Mouse (Mus musculus): Measurements from ENCODE around the gene Phf21a.
A peak's percentile ranks its signal among the peaks of the same experiment; 100 is the strongest.

The Phf21a gene

GRCm38 (mm10) chr2:92092817-92093216, at the start of gene Phf21a:
Phf21a (plus strand) TSS chr2:92093117.
- no peak for DNase-seq (ENCODE audit: low read depth, low spot score)

GRCm38 (mm10) chr2:92043285-92043684, 49.6 kb upstream of the Phf21a start:
- no peak for DNase-seq (ENCODE audit: low read depth, low spot score)

- DNase-seq (ENCODE audit: low read depth, low spot score): no peak
These were observed 45.3 kb upstream of the Phf21a start for GRCm38 (mm10) chr2:92047601-92048000.

GRCm38 (mm10) chr2:92048034-92048690, 44.8 kb upstream of the Phf21a start:
- no peak for DNase-seq (ENCODE audit: low read depth, low spot score)

GRCm38 (mm10) chr2:92052188-92052587, 40.7 kb upstream of the Phf21a start:
- no peak for DNase-seq (ENCODE audit: low read depth, low spot score)

- no peak for DNase-seq (ENCODE audit: low read depth, low spot score)
These were observed 40.2 kb upstream of the Phf21a start for GRCm38 (mm10) chr2:92052754-92053153.

- peak; percentile 93 for DNase-seq (ENCODE audit: low read depth, low spot score)
These were observed 37.7 kb upstream of the Phf21a start for GRCm38 (mm10) chr2:92055101-92055813.

- peak; percentile 80 for DNase-seq (ENCODE audit: low read depth, low spot score)
These were observed 37.1 kb upstream of the Phf21a start for GRCm38 (mm10) chr2:92055831-92056236.

GRCm38 (mm10) chr2:92056760-92057159, 36.2 kb upstream of the Phf21a start:
- DNase-seq (ENCODE audit: low read depth, low spot score): no peak

GRCm38 (mm10) chr2:92058469-92058868, 34.4 kb upstream of the Phf21a start:
- DNase-seq (ENCODE audit: low read depth, low spot score): peak; percentile 88

- DNase-seq (ENCODE audit: low read depth, low spot score): no peak
These were observed 34.0 kb upstream of the Phf21a start for GRCm38 (mm10) chr2:92058936-92059335.

GRCm38 (mm10) chr2:92059481-92060220, 33.3 kb upstream of the Phf21a start:
- peak; percentile 73 for DNase-seq (ENCODE audit: low read depth, low spot score)

- DNase-seq (ENCODE audit: low read depth, low spot score): no peak
These were observed 32.6 kb upstream of the Phf21a start for GRCm38 (mm10) chr2:92060291-92060690.

GRCm38 (mm10) chr2:92061337-92061736, 31.6 kb upstream of the Phf21a start:
- DNase-seq (ENCODE audit: low read depth, low spot score): no peak

GRCm38 (mm10) chr2:92063106-92063505, 29.8 kb upstream of the Phf21a start:
- no peak for DNase-seq (ENCODE audit: low read depth, low spot score)

- no peak for DNase-seq (ENCODE audit: low read depth, low spot score)
These were observed 27.5 kb upstream of the Phf21a start for GRCm38 (mm10) chr2:92065269-92065888.

GRCm38 (mm10) chr2:92065938-92066337, 27.0 kb upstream of the Phf21a start:
- DNase-seq (ENCODE audit: low read depth, low spot score): no peak

GRCm38 (mm10) chr2:92066899-92067298, 26.0 kb upstream of the Phf21a start:
- no peak for DNase-seq (ENCODE audit: low read depth, low spot score)

GRCm38 (mm10) chr2:92067600-92067999, 25.3 kb upstream of the Phf21a start:
- no peak for DNase-seq (ENCODE audit: low read depth, low spot score)

- no peak for DNase-seq (ENCODE audit: low read depth, low spot score)
These were observed 23.3 kb upstream of the Phf21a start for GRCm38 (mm10) chr2:92069630-92070029.

- DNase-seq (ENCODE audit: low read depth, low spot score): no peak
These were observed 21.8 kb upstream of the Phf21a start for GRCm38 (mm10) chr2:92071143-92071542.

GRCm38 (mm10) chr2:92076086-92076692, 16.7 kb upstream of the Phf21a start:
- no peak for DNase-seq (ENCODE audit: low read depth, low spot score)
